Mouse (Mus musculus): ENCODE measurements at regions not wholly inside any gene's neighbourhood (a gene's known extent, or its start where the extent isn't known, plus 50 kb on each side); places are given as distances from the start of the nearest gene placed in this dataset.

- TF ChIP-seq CTCF (IDR thresholded peaks at IDR 0.05; ENCODE audit: low read depth) = no peak
- TF ChIP-seq EP300 (IDR thresholded peaks at IDR 0.05; ENCODE audit: low read depth) = peak; percentile 66
Observed at GRCm38 (mm10) chr13:85506030-85506429, 217.1 kb upstream of the Rasa1 start.

Data from liver, embryonic 14.5 days (tissue).